Mouse (Mus musculus) thymus, postnatal 10 days (tissue): ENCODE results near the gene Map4.

Experiments
- DNase-seq, 2 experiments: peaks; one replicate each; pipeline ENCODE4 v3.0.0; 2021; ENCODE audit warnings: low spot score in 2 of 2

Gene Map4

GRCm38 (mm10) chr9:109989084-109989483 is 57.8 kb downstream of the Map4 start:
- no peak for DNase-seq

- no peak for DNase-seq
These were observed 66.2 kb downstream of the Map4 start for GRCm38 (mm10) chr9:109997441-109997840.

DNA sequence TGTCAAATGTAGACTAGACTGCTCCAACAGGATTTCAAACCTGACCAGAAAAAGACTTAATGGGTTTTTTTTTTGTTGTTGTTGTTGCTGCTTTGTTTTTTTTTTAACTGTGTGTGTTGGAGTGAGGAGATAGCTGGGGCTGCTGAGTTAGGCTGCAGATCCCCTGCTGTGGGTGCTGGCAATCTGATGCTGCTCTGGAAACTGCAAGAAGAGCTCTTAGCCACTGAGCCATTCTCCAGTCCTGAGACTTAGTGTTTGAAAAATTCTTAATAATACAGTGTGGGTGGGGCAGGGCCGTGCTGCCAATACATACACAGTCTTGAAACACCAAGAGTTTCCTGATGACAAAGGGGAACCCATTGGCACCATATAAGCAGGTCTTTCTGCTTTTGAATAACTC is 70.7 kb downstream of the Map4 start:
- DNase-seq, result no peak

DNA sequence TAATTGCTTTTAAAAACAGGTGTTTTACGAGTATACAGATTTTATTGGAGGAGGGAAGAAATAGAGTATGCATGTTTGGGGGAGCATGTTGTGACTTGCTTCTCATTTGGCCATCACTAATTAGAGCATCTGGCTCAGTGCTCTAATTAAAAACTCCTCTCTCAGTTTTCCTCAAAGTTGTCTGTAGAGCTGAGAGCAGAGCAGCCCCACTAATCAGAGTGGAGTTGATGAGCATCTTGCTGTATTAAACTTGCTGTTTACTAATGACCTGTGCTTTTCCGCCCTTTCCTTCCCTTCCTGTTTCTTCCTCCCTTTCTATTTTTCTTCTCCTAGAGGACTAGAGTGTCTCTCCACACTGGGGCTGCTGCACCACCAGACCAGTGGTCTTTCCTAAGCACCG is 71.2 kb downstream of the Map4 start:
- no peak for DNase-seq

GRCm38 (mm10) chr9:110019224-110019623 is 88.0 kb downstream of the Map4 start:
- DNase-seq, result no peak

GRCm38 (mm10) chr9:110020405-110020804 is 89.1 kb downstream of the Map4 start:
- DNase-seq, result no peak

DNA sequence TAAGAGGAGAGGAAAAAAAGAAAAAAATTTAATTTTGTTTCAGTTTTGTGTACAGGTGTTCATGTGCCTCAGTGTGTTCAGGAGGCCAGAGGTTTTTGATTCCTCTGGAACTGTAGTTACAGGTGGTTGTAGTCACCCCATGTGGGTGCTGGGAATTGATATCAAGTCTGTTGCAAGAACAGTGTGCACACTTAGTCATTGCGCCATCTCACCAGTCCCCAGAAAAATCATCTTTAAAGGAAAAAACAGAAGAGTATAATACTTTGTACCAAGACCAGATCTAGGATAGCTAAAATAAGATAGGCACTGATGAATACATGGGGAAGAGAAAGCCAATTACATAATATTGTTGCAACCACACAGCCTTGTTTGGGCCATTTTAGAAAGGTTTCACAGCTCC is 90.2 kb downstream of the Map4 start:
- DNase-seq, result no peak

DNA sequence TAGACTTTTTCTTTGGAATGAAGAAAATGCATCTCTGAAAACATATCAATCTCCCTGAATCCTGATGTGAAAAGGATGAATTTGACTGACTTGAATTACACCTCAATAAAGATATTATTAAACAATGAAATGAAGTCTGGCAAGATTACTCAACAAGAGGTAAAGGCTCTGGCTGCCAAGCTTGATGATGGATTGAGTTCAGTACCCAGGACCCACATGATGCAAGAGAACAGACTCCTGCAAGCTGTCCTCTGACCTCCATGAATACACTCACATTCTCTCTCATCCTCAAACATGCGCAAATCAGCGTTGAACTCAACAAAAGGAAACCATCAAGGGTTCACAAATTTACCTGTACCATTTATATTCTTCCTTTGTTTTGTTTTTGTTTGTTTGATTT is 90.9 kb downstream of the Map4 start:
- DNase-seq, result no peak

GRCm38 (mm10) chr9:110035091-110035490 is 103.8 kb downstream of the Map4 start:
- no peak for DNase-seq

GRCm38 (mm10) chr9:110037895-110038294 is 106.6 kb downstream of the Map4 start:
- DNase-seq, result no peak

DNA sequence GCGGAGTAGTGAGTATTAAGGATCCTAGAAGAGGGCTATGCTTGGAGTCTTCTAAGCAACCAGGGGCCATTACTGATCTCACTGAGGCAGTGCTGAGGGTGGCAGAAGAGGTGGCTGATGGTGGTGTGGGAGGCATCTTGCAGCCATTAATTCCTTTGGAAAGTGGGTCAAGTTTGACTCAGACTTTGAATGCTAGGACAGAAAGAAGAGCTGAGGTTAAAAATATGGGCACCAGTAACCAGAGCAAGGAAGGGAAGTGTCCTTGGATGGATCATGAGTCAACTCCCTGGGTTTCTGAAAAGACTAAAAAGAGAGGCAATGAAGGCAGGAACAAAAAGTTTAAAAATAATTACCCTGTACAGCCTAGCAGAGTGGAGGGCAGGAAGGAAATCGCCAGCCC is 107.2 kb downstream of the Map4 start:
- no peak for DNase-seq

DNA sequence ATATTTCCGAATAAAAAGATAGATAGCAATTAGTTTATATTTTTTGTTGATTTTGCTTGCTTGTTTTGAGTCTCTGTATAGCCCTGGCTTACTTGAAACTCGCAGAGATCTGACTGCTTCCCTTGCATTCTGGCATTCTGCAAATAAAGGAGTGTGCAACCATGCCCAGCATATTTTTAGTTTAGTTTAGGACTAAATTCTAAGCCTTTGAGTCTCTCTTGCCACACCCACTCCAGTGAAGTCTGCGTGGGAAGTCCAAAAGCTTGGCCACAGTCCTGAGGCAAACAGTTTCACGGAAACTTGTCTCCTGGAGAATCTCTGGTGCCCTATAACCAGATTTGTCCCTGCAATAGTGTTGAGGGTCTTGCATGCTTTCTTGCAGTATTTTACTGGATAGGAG is 113.1 kb downstream of the Map4 start:
- DNase-seq, result no peak

DNA sequence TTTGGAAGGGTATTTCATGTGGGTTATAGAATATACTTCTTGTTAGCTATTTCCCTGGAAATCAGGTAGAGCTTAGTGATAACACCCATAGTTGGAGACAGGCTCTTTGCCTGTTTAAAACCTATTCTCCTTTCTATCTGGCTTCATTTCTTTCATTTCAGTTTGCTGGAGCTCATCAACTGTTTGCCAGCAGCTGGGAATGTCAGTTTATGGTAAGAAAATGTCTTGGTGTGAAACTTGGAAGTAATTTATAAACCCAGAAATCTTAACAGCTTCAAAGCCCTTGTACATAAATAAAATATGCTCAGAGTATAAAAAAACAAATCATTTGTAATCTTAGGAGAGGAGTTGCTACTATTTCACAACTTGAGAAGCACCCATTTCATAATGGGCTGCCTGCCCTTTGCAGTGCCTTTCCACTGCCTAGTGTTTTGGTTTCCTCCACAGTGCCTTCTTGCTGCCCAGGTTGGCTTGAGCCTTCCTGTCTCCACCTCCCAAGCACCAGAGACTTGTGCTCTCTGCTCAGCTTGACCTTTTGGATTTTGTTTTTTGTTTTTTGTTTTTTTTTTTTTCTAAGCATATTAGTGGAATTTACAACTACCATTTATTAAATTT is 114.6 kb downstream of the Map4 start:
- DNase-seq, result no peak

DNA sequence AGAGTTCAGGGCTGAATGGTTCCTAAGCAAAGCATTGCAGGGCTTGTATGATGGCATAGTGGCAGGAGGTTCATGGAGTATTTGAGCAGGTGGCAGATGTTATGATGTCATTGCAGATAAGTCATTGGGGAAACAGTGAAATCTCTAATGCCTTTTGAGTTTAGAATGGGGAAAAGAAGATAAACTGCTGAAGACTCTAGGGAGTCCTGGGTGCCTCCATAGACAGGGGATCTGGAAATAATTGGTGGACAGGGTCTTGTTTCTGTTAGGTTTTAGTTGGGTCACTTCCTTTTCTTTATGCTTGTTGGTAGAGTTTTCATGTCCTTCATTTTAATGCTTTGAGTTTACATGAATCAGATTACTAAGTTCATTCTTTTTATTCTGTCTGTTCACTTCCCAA is 116.0 kb downstream of the Map4 start:
- DNase-seq, result no peak

GRCm38 (mm10) chr9:110047857-110048256 is 116.6 kb downstream of the Map4 start:
- DNase-seq, result no peak

DNA sequence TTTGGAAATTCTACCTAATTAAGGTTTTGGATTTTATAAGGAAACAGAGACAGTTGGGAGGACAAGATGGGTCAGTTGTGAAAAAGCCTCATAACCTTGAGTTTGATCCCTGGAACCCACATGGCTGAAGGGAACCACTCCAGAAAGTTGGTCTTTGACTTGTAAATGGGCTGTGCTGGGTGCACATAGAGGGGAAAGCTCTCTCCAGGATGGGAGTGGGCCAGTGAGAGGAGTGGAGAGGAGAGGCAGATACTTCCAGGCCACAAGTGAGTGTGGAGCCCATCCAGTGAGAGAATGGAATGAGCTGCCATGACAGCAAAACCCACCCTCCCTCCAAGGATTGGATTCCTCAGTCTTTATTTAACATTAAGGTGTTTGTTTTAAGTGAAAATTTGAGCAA is 119.9 kb downstream of the Map4 start:
- DNase-seq, result no peak

GRCm38 (mm10) chr9:110051869-110052661 is 120.8 kb downstream of the Map4 start:
- DNase-seq, result no peak

DNA sequence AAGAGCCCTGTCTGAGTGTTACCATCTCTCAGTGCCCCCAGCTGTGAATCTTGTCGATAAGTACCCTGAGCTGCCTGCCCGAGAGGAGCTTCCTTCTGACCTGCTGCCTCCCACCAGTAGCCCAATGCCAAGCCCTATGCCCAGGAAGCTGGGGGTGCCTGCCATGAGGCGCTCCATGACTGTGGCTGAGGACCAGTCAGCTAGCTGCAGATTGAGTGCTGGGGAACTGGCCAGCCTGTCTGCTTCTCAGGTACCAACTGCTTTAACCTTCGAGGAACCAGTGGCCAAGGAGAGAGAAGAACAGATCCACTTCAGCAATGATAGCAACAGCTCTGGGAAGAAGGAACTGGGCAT is 121.7 kb downstream of the Map4 start:
- no peak for DNase-seq

- no peak for DNase-seq
These were observed 122.2 kb downstream of the Map4 start for GRCm38 (mm10) chr9:110053305-110054079.

- DNase-seq, result no peak
These were observed 122.8 kb downstream of the Map4 start for GRCm38 (mm10) chr9:110054080-110054421.

GRCm38 (mm10) chr9:110054781-110055180 is 123.5 kb downstream of the Map4 start:
- no peak for DNase-seq

- no peak for DNase-seq
These were observed 125.9 kb downstream of the Map4 start for GRCm38 (mm10) chr9:110057200-110057599.

- DNase-seq, result peak; percentile 55 to 57
These were observed 129.5 kb downstream of the Map4 start for GRCm38 (mm10) chr9:110060761-110061160.
